Mouse (Mus musculus): ENCODE results near the gene Igbp1b.

The Igbp1b gene

GRCm38 (mm10) chr6:138658516-138658915, at the start of gene Igbp1b:
Igbp1b (minus strand) TSS chr6:138658544.
- DNase-seq (ENCODE audit: low spot score in 2 of 2): no peak

- DNase-seq (ENCODE audit: low spot score in 2 of 2): no peak
Observed at GRCm38 (mm10) chr6:138682959-138683358, 24.6 kb upstream of the Igbp1b start.

GRCm38 (mm10) chr6:138672704-138673141, 14.4 kb upstream of the Igbp1b start:
- DNase-seq (ENCODE audit: low spot score in 2 of 2): no peak

GRCm38 (mm10) chr6:138665416-138665815, 7.1 kb upstream of the Igbp1b start:
- DNase-seq (ENCODE audit: low spot score in 2 of 2): no peak

GRCm38 (mm10) chr6:138645604-138646003, 12.7 kb downstream of the Igbp1b start:
- no peak for DNase-seq (ENCODE audit: low spot score in 2 of 2)

- DNase-seq (ENCODE audit: low spot score in 2 of 2): no peak
Observed at GRCm38 (mm10) chr6:138639351-138639750, 19.0 kb downstream of the Igbp1b start.

GRCm38 (mm10) chr6:138620786-138621185, 37.6 kb downstream of the Igbp1b start:
- DNase-seq (ENCODE audit: low spot score in 2 of 2): no peak

GRCm38 (mm10) chr6:138618396-138618795, 39.9 kb downstream of the Igbp1b start:
- DNase-seq (ENCODE audit: low spot score in 2 of 2): no peak

Data from natural killer cell, adult 2 months (primary cell).